ENCODE assay signal across 24 mouse cellular contexts in genomic region chr8:54671806-54672205, GRCm38 (mm10).
DNase-seq lines count a peak whose midpoint lies in the region; ATAC-seq and TF ChIP-seq lines count a peak whose summit lies in the region.
"Had no signal": no experiment of that assay in that cellular context is flagged by ENCODE, and none has a peak within 500 bp of the region (broad histone marks: within the 10 kb centered on the region; RNA-seq: fewer than 3 reads in every experiment).

No protein-coding gene starts in this region.

- ATAC-seq in granulocyte monocyte progenitor cell, adult 5-6 weeks (replicated peaks; ENCODE audit: poor library complexity, severe bottlenecking), result peak; percentile 93
- ATAC-seq in megakaryocyte progenitor cell, adult 5-6 weeks (replicated peaks; ENCODE audit: poor library complexity), result peak; percentile 84
- ATAC-seq: CD4-positive, CD25-positive, alpha-beta regulatory T cell, adult 4 months; forebrain, embryonic 14.5 days; forebrain, embryonic 16.5 days had no signal

- TF ChIP-seq CTCF in CH12.LX (conservative IDR thresholded peaks at IDR 0.05 in 1 of 2, IDR thresholded peaks at IDR 0.05 in 1 of 2; ENCODE audit: low read depth in 2 of 2, low read length in 2 of 2), result no peak
- TF ChIP-seq CTCF in layer of hippocampus, adult 2 months (conservative IDR thresholded peaks at IDR 0.05), result no peak

- H3K36me3 ChIP-seq in CH12.LX (replicated peaks in 1 of 2; ENCODE audit: control insufficient read depth in 1 of 2, insufficient read depth in 1 of 2, low read length in 1 of 2), result no peaks in the 10 kb centered on the region
- H3K36me3 ChIP-seq: embryonic facial prominence, embryonic 13.5 days; embryonic facial prominence, embryonic 15.5 days; forebrain, embryonic 10.5 days; forebrain, embryonic 12.5 days had no signal

- no peaks in the 10 kb centered on the region for H3K79me2 ChIP-seq in CH12.LX (replicated peaks; ENCODE audit: control insufficient read depth, extremely low read depth, insufficient read depth, poor library complexity, severe bottlenecking)

- no peaks in the 10 kb centered on the region for H3K9me3 ChIP-seq in CH12.LX (replicated peaks; ENCODE audit: low read length)
- H3K9me3 ChIP-seq: embryonic facial prominence, embryonic 13.5 days; embryonic facial prominence, embryonic 15.5 days; forebrain, embryonic 10.5 days; forebrain, embryonic 12.5 days had no signal

- intact Hi-C loops in gastrocnemius, postnatal 36 days (cut with DNase I), result no loop called here

- H3K27me3 ChIP-seq in CH12.LX (replicated peaks), result no peaks in the 10 kb centered on the region
- H3K27me3 ChIP-seq: embryonic facial prominence, embryonic 13.5 days; embryonic facial prominence, embryonic 15.5 days; forebrain, embryonic 12.5 days had no signal

- DNase-seq in CH12.LX (ENCODE audit: extremely low read depth), result peak; percentile 7
- DNase-seq in gastrocnemius, postnatal 36 days, result no peak
- no peak for DNase-seq in layer of hippocampus, adult 2 months (ENCODE audit: low spot score in 2 of 2)
- DNase-seq: adrenal gland, adult 2 months; adrenal gland, postnatal 10 days; adrenal gland, postnatal 25 days; B cell, adult 2 months; cerebellum, adult 11 months; cerebellum, adult 18-20 months; cerebellum, adult 8-10 months; cerebellum, adult 9-11 months; cerebellum, postnatal 14 days; cerebellum, postnatal 36 days; embryo, embryonic 11 days had no signal

- dilution Hi-C loops in CH12.LX (cut with MboI; ENCODE audit: extremely low pct_ligation_motif_present, extremely low pct_unique_long_range_greater_than_20kb, low sequenced_read_pairs), result no loop called here

- H3K4me2 ChIP-seq in CH12.LX (ENCODE audit: insufficient read depth, low read depth, poor library complexity, severe bottlenecking), result no peak overlapping the region
- H3K4me2 ChIP-seq: embryonic facial prominence, embryonic 13.5 days; embryonic facial prominence, embryonic 15.5 days; forebrain, embryonic 12.5 days had no signal

- no peak overlapping the region for H3K27ac ChIP-seq in CH12.LX (ENCODE audit: insufficient read depth, low read depth)
- H3K27ac ChIP-seq in layer of hippocampus, adult 2 months, result no peak overlapping the region
- H3K27ac ChIP-seq: embryonic facial prominence, embryonic 13.5 days; embryonic facial prominence, embryonic 15.5 days; forebrain, embryonic 10.5 days; forebrain, embryonic 12.5 days had no signal

- in situ Hi-C loops in CH12.LX (cut with MboI; ENCODE audit: low pct_ligation_motif_present, low pct_unique_long_range_greater_than_20kb, low sequenced_read_pairs), result no loop called here

- no peak for TF ChIP-seq RAD21 in CH12.LX (IDR thresholded peaks at IDR 0.05; ENCODE audit: low read depth, low read length)

- peaks cover 0 to 3% of the 10 kb centered on the region in 2 experiments; a peak in 1 of 4 replicates for H3K4me1 ChIP-seq in CH12.LX (ENCODE audit: control insufficient read depth in 1 of 2, insufficient read depth in 2 of 2)
- H3K4me1 ChIP-seq: embryonic facial prominence, embryonic 13.5 days; embryonic facial prominence, embryonic 15.5 days; forebrain, embryonic 10.5 days; forebrain, embryonic 12.5 days had no signal

- TF ChIP-seq POLR2A in CH12.LX (IDR thresholded peaks at IDR 0.05; ENCODE audit: low read depth, low read length), result no peak

- peak; percentile 33; the same call in 1 of the 2 replicates for TF ChIP-seq EP300 in CH12.LX (IDR thresholded peaks at IDR 0.05; ENCODE audit: low read length)

- no peak overlapping the region for H3K4me3 ChIP-seq in CH12.LX (replicated peaks in 1 of 3; ENCODE audit: low read depth in 2 of 3, low read length in 2 of 3, poor library complexity in 1 of 3)
- no peak overlapping the region for H3K4me3 ChIP-seq in layer of hippocampus, adult 2 months
- H3K4me3 ChIP-seq: embryonic facial prominence, embryonic 13.5 days; embryonic facial prominence, embryonic 15.5 days; erythroblast, embryonic 14.5 days; forebrain, embryonic 10.5 days; forebrain, embryonic 12.5 days had no signal

- H3K9ac ChIP-seq in CH12.LX (ENCODE audit: insufficient read depth, low read depth), result no peak overlapping the region
- H3K9ac ChIP-seq: embryonic facial prominence, embryonic 13.5 days; embryonic facial prominence, embryonic 15.5 days; forebrain, embryonic 12.5 days had no signal

TF ChIP-seq in CH12.LX, 34 proteins besides CTCF, POLR2A, EP300 and RAD21:
- TF ChIP-seq TCF12 (IDR thresholded peaks at IDR 0.05; ENCODE audit: low read depth, low read length) (no peak), ZMIZ1 (IDR thresholded peaks at IDR 0.05; ENCODE audit: low read depth, low read length) (no peak), SMC3 (IDR thresholded peaks at IDR 0.05; ENCODE audit: low read depth, low read length) (no peak), ELF1 (IDR thresholded peaks at IDR 0.05; ENCODE audit: low read depth, low read length) (no peak), IRF4 (IDR thresholded peaks at IDR 0.05; ENCODE audit: low read depth, low read length) (no peak), ETS1 (conservative IDR thresholded peaks at IDR 0.05; ENCODE audit: low read depth, low read length) (no peak), JUND (conservative IDR thresholded peaks at IDR 0.05; ENCODE audit: low read depth, low read length) (no peak), JUN (IDR thresholded peaks at IDR 0.05; ENCODE audit: insufficient read depth, low read depth, low read length) (no peak), MEF2A (IDR thresholded peaks at IDR 0.05; ENCODE audit: borderline replicate concordance, low read depth, low read length) (no peak), RCOR1 (conservative IDR thresholded peaks at IDR 0.05; ENCODE audit: low read depth, low read length) (no peak)
